Mouse (Mus musculus): ENCODE data around the gene Papolb.

Papolb gene

DNA sequence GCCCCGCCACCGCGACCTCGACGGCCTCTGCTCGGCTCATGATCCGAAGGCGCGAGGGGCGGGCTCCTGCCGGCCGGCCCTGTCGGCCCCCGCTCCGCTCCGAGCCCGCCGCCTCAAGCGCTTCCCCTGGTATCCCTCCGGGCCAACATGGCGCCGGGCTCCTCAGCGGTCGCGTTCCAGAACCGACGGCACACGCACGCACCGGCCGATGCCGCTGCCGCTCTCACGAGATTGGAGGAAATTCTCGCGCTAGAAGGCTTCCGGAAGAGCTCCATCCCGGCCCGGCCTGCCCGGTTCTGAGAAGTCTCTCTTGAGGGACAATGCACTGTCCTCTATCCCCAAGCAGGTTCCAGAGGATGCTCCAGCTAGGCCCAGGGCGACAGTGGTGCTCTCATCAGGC, at the start of gene Papolb:
Gene Papolb, minus strand, starts transcription at position 162 of the 400 bp plus-strand sequence.
- DNase-seq = no peak

DNA sequence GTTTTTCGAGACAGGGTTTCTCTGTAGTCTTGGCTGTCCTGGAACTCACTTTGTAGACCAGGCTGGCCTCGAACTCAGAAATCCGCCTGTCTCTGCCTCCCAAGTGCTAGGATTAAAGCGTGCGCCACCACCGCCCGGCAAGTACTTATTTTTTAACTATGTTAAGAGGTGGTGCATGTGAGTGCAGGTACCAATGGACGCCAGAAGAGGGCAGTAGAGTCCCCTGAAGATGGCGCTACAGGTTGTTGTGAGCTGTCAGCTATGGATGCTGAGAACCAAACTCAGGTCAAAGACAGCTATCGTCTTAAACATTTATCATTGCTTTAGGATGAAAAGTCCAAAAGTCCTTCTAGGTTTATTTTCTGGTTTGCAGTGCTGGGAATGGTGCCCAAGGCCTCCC, 48.3 kb upstream of the Papolb start:
- DNase-seq = no peak

DNA sequence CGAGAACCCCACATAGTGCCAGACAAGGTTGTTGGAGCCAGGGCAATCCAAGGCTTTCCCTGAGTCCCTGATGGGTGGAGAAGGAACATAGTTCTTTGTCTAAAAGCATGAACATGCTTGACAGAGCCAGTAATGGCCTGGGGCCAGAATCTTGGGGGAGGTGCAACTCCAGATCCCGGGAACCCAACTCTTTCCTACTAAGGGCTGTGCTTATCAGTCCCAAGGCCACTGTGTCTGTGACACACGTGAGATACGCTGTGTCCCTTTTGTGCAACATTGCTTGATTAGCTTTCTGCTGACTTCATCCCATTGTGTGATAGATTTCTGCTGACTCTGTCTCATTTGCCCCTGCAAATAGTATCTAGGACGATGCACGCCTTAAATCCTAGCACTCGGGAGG, 47.0 kb upstream of the Papolb start:
- DNase-seq = no peak

GRCm38 (mm10) chr5:142574323-142575057, 44.6 kb upstream of the Papolb start:
- no peak for DNase-seq

GRCm38 (mm10) chr5:142564606-142565005, 34.7 kb upstream of the Papolb start:
- no peak for DNase-seq

DNA sequence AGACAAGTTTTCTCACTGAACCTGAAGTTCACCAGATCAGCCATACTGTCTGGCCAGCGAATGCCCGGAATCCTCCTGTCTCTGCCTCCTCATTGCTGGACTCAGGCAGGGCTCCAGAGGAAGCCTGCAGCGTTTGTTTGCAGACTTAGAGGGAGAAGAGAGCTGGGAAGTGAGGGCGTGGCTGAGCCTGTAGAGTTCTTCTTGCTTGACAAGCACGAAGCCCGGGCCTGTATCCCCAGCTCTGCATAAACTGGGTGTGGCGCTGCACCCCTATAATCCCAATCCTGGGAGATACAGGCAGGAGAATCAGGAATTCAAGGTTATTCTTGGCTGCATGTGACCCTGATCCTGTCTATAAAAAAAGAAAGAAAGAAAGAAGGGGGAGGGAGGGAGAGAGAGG, 30.4 kb upstream of the Papolb start:
- no peak for DNase-seq

DNA sequence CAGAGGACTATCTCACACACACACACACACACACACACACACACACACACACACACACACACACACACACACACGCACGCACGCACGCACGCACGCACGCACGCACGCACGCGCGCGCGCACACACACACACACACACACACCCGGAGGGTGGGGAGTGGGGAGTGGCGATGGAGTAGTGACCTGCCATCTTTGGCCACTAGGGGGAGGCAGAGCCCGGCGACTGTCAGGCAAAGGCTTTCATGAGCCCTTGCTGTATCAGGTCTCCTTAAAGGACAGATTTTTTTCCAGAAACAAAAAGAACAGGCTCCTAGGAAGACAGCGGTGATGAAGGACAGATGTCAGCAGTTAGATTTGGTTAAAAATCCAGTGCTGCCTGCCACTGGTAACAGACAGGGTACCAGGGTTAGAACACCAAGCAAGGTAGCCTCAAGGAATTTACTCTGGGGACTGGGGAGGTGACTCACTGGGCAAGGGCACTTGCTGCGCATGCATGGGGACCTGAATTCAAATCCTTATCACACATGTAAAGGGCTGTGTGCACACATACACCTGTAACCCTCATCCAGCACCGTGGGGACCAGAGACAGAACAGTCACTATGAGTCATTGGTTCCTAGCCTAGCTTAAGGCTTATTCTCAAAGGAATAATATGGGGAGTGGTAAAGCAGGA, 27.7 kb upstream of the Papolb start:
- peak; percentile 62 for DNase-seq

DNA sequence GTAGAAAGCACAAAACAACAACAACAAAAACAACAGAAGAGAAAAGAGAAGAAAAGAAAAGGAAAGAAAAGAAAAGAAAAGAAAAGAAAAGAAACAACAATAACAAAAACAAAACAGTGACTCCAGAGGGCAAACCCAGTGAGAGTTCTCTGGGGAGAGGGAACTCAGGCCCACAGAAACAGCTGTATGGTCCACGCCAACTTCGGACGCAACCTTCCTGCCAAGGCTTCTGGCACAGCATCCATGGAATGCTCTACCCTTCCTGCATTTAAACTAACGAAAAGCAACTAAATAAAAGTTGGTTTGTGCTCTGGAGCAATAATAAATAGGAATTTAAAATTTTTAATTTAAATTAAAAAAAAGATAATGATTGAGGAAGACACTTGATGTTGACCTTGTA, 26.8 kb upstream of the Papolb start:
- DNase-seq = no peak

- no peak for DNase-seq
Observed at GRCm38 (mm10) chr5:142555866-142556265, 26.0 kb upstream of the Papolb start.

DNA sequence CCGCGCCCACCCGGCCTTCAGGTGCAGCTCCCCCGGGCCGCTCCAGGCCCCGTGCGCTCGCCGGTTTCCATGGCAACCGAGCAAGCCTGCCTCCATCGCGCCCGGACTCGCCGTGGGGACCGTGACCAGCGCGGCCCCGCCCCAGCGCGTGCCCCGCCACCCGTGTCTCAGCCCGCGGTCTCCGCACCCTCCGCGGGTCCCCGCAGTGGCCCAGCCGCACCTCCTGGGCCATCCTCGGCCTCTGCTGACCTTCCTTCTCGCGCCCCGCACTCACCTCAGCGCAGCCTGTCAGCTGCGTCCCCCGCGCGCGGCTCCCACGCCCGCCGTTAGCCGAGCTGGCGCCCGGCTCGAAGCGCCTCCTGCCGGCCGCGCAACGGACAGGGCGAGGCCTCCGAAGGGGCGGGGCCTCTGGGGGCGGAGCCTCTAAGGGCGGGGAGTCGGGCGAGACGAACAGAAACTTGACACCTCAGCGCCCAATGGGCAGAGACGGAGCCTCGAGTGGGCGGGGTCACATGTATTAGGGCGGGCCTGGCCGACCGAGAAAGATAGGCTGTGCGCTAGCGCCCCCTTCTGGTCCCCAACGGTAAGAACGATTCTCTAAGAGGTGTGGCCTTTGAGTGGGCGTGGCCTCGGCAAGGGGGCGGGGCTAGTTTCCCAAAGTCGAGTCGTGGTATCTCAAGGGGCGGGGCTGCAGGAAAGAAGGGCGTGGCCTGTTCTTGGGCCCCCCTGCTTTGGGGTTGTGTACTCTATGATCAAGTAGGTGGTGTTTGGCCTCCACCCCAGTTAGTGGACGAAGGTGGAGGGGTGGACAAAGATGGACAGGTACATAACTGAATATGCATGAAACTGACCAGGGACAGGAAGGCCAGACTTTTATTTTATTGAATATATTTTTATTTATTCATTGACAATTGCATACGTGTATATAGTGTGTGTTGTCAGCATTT, 21.1 kb upstream of the Papolb start, which contains the start of gene Radil:
Gene Radil, minus strand, starts transcription at position 393 of the 947 bp plus-strand sequence.
- DNase-seq = peak; percentile 94

GRCm38 (mm10) chr5:142549961-142550705, 20.3 kb upstream of the Papolb start:
- DNase-seq = peak; percentile 9

GRCm38 (mm10) chr5:142549441-142549840, 19.6 kb upstream of the Papolb start:
- DNase-seq = no peak

GRCm38 (mm10) chr5:142547066-142547465, 17.2 kb upstream of the Papolb start:
- no peak for DNase-seq

- DNase-seq = no peak
Observed at GRCm38 (mm10) chr5:142546344-142546743, 16.5 kb upstream of the Papolb start.

GRCm38 (mm10) chr5:142545014-142545795, 15.3 kb upstream of the Papolb start:
- DNase-seq = no peak

DNA sequence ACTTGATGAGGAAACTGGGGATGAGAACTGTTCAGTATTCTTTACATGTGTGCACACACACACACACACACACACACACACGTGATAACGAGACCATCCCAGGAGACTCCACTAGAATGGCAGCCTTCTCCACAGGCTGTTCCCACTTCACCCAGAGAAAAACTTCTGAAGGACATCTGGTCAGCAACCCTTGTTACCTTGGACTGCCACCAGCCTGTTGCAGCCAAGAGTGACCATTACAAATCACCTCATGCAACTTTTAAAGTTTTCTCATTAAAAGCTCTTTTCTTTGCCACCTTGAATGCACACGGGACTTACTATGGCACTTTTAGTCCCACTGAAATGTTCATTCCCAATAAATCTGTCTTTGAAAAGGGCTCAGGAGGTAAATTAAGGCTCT, 7.4 kb upstream of the Papolb start:
- peak; percentile 28 for DNase-seq

DNA sequence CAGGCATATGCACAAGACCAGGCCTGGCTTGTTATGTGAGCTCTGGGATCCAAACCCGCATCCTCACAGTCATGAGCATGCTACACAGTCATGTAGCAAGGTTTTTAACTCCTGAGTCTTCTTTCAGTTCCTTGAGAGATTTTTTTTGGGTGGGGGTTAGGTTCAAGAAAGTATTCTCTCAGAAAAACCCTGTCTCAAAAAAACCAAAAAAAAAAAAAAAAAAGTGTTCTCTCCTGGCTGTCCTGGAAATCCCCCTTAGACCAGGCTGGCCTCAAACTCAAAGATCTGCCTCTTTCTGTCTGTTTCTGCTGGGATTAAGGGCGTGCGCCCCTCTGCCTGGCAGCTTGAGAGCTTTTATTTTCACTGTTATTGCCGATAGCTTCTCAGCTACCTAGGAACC, 5.5 kb upstream of the Papolb start:
- no peak for DNase-seq

- no peak for DNase-seq
Observed at GRCm38 (mm10) chr5:142524711-142525464, 5.0 kb downstream of the Papolb start.

- DNase-seq = no peak
Observed at GRCm38 (mm10) chr5:142521195-142521866, 8.5 kb downstream of the Papolb start.

- no peak for DNase-seq
Observed at GRCm38 (mm10) chr5:142520360-142520759, 9.5 kb downstream of the Papolb start.

Measured in kidney, adult 9 months (tissue).